Mouse (Mus musculus) cerebellum, adult 9-11 months (tissue): Measurements from ENCODE around the gene Aif1.

Experiments
- DNase-seq: peaks from one replicate; pipeline ENCODE4 v3.0.0; 2022

The Aif1 gene

DNA sequence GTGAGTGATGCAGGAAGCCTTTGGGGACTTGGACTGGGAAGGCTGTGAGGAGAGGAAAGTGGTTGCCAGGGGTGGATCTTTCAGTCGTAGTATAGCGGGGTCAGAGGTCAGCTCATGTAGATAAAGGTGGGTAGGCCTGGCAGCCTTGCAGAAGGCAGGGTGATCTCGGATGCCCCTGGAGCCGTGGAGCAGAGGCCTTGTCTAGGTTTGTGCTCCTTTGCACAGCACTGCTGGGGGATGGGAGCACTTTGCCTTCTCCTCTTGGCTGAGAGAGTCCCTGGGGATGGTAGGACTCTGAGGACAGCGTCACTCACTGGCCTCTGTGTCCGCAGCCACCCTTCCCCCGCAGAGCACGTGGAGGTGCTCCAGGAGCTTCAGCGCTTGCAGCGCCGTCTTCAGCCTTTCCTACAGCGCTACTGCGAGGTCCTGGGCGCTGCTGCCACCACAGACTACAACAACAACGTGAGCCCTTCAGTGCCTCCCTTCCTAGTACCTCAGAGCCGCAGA, 35.3 kb downstream of the Aif1 start:
- peak; percentile 34 for DNase-seq

DNA sequence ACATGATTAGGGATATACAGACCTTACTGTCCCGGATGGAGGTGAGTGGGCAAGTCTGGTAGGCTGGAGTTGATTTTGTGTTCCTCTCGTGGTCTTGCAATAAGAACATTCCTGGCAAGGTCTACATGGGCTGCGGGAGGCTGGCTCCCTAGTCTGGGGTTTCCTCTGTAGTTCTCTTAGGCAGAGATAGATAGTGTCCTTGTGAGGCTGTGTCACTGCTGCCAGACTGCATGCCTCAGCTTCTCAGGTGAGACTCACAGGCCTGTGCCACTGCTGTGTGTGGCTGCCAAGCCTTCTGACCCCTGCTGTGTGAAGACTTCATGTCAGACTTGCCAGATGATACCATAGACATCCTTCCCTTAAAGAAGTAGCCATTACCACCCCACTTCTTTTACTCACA, 36.6 kb downstream of the Aif1 start:
- DNase-seq = peak; percentile 22

DNA sequence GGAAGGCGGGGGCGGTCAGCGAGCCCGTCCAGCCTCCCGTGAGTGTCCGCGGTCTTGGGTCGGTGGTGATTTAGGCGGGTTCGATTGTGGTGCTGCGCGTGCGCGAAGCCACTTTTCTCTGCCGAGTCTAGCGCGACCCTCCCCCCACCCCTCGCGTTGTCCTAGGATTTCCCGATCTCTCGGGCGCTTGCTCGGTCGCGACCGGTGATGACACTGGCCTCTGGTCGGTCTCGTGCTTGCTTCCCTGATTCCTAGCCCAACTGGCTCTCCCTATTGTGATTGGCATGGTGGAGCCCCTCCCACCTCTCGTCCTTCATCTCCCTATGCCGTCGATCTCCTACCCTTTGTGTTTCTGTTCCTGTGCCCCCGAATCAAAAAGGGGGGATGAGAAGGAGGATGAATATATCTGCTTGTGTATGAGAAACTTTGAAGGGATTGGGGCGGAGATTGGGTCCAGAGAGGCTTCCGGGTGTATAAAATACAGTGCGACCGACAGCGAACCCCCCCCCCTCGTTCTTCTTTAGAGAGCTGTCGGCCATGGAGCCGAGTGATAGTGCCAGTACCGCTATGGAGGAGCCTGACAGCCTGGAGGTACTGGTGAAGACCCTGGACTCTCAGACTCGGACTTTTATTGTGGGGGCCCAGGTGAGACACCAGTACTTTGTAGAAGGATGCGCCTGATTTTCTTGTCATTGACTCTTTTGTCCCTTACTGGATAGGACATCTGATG, 40.1 kb downstream of the Aif1 start:
- peak; percentile 59 for DNase-seq

DNA sequence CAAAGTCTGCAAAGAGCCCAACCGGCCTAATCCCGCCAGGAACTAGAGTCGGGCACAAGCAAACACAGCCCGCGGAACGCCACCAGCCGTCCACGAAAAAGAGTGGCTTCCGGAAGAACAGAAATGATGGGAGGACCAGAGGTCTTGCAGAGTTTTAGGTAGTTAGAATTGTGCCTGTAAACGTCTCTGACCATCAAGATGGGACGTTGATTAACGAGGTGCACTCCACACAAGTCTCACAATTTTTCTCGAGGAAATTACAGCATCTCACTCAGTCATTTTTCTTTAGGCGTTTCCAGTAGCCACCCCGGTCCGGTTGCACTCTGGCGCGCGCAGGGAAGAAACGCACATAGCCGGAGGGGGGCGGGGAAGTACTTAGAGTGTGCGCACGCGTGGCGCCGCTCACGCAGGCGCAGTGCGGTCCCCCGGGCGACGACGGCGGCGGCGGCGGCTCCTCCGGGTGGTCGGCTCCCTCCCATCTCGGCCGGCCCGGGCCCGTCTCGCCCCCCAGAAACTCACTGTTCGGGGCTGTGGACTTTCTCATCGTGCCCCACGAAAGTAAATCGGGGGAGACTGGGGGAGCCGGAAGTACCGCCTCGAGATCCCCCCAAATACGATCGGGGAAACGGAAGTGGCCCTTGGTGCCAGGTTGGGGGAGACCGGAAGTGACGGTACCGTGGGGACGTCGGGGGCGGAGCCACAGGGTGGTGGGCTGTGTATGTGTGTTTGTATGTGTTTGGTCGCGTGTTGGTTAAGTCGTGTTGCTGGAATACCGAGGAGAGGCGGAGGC, 40.9 kb downstream of the Aif1 start, which contains the start of gene Bag6:
TSS of gene Bag6 (plus strand) at position 378 of the 790 bp plus-strand sequence.
- DNase-seq = peak; percentile 96

DNA sequence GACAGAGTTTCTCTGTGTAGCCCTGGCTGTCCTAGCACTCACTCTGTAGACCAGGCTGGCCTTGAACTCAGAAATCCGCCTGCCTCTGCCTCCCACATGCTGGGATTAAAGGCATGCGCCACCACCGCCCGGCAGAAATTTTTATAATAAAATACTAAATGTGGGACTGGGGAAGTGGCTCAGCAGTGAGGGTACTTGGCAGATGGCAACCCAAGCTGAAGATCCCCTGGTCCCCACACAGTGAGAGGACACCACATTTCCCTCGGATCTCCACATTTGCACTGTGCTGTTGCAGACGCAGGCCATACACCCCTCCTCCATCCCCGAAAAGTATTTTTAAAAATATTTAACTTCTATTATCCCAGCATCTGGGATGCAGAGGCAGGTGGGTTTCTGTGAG, 42.4 kb downstream of the Aif1 start:
- DNase-seq = peak; percentile 62

DNA sequence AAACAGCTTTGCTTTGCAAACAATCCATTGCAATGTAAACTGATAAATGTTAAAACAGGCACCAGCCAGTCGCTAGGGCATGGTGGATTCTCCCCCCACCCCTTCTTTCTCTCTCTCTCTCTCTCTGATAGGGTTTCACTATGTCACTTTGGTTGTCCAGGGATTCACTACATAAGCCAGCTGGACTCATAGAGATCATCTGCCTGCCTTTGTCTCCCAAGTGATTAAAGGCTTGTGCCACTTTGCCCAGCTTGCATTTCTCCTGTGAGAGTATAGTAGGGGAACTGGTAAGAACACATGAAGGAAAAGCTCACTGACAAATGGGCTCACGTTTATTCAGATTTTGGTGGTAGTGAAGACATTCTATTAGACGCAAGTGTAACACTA, 43.7 kb downstream of the Aif1 start:
- DNase-seq = no peak

DNA sequence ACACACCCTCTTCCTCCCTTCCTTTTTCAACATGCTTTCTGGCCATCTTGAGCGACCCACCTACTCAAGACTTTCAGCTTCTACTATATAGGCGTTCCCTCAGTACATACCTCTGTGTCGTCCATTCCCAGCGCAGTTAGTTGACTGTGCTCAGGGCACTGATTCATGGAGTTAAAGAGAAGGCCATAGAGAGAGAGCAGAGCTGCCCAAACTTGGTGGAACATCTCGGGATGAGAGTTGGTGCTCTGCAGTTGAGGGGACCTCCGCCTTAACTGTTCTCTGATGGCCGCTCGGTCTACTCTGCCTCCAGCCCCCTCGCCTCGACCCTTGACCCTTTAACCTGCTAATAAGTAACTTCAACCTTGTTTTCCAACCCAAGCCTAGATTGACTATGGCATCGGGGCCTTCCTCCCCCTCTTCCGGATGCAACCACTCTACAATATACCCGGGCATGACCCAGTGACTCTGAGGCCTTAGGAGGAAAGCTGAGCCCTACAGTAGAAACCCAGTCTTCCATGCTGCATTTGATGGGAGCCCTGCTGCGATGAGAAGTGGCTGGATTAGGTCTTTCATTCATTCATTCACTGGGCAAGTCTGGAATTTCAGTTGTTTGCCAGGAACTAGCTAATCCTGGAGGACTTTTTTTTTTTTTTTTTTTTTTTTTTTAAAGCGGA, 44.2 kb downstream of the Aif1 start, which contains the start of gene Apom:
TSS of gene Apom (minus strand) at position 551 of the 674 bp plus-strand sequence.
- peak; percentile 32 for DNase-seq

DNA sequence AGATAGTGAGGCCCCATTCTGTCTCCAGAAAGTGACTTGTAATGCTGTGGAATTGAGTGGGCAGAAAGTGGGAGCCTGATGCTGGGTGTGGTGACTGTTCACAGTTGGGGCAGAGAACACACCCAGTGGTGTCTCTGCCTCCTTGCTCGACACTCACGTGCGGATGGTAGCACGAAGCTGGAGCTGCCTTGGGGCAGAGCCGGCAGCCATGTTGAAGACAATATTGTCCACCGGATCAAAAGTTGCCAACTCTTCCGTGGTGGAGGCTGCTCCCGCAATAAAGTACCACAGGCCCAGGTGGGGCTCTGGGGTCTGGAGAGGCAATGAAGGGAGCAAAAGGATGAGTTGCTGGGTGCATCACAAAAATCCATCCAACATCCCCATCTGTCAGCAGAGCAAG, 44.8 kb downstream of the Aif1 start:
- peak; percentile 25 for DNase-seq

DNA sequence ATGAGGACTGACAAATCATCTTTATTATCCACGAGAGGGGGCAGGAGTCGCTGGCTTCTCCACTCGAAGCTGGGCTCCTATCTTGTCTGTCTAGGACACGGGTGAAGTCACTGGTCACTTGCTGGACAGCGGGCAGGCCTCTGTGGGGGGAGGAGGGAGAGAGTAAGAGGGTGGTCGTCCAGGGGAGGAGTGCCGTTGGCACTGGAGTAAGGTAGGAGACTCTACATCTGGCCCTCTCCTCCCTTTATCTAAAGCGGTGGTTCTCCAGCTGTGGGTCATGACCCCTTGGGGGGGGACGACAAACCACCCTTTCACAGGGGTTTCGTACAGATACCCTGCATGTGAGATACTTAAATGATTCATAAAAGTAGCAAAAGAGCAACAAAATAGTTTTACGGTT, 46.9 kb downstream of the Aif1 start:
- DNase-seq = peak; percentile 51

DNA sequence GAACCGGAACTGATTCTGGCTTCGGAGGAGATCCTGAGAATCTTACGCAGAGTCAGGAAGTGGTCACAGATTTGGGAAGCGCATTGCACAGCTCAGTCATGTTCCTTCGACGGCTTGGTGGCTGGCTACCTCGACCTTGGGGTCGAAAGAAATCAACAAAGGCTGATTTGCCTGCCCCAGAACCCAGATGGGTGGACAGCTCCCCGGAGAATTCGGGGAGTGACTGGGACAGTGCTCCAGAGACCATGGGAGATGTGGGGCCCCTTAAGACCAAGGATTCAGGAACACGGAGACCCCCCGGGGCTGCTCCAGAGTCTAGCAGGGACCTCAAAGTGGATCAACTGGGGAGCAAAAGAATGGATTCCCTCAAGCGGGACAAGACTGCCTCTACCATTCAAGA, 48.9 kb downstream of the Aif1 start:
- DNase-seq = no peak

DNA sequence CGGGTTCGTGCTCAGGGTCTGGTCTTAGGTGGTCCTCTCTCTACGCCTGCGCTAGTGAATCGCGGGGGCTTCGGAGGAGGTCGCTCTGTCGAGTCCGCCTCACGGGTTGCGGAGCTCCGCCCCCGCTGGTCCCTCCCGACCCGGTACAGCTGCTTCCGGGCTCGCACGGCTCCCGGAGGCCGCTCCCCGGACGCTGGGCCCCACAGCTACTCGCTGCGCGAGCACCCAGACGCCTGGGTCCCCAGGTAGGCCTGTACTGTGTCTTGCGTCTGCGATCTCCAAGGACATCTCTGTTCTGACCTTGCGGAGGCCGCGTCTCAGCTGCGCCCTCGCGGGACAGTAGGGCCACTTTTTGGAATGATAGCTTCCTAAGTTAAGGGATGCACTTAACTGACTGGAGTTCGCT, 49.7 kb downstream of the Aif1 start, which contains the start of gene D17H6S53E:
TSS of gene D17H6S53E (plus strand) at position 168 of the 406 bp plus-strand sequence.
- peak; percentile 73 for DNase-seq

DNA sequence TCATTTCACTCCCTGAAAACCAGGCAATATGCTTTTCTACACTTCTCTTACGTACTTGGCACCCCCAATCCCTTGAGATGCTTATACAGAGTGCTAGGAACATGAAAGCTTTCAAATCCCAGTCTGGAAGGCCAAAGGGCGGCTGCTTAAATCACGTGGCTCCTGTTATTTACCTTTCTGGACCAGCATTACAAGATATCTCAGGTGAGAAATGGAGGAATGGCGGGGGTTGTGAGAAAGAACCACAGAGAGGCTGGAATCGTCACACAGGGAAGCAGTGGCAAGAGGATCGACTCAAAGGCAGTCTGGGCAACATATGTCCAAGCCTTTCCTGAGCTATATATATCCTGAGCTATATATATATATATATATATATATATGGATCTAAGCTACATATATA, 50.3 kb downstream of the Aif1 start:
- peak; percentile 36 for DNase-seq

DNA sequence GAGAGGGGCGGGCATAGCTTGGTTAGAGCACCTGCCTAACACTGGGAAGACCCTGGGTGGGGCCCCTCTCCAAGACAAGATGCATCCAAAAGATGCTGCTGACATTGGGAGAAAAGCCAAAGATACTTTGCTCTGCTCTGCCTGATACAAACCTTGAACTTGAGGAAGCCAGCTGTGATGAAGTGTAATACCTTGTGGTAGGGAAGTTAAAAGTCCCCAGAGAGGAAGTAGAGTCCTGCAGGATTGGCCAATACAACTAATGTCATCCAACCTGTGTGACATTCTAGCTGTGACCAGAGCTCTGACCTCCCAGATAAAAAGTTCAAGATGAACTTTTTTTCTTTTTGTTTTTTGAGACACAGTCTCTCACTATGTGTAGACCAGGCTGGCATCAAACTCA, 50.8 kb downstream of the Aif1 start:
- no peak for DNase-seq

DNA sequence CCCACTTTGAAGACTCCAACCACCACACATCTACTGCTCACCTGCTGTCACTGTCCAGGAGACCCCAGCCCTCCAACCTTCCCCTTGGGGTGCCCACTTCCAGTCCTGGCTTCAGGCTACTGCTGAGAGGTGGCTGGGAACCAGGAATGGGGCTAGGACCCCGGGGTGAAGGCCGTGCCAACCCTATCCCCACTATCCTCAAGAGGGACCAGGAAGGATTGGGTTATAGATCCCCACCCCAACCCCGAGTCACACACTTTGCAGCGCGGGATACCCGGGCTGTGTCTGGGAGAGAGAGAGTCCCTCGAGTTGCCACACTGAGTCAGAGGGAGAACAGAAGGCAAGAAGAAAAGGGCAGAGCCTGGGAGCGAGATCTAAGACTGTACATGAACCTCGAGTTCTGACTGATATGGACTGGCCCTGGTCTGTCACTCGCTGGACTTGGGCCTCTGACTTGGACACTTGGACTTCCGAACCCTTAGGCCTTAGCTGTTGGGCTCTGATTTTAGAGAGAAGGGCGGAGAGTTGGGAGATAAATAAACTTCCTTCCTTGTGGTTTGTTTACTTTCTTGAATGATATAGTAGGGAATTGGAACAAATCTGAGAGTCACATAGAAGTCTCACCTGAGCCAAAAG, 51.5 kb downstream of the Aif1 start:
- DNase-seq = peak; percentile 56

DNA sequence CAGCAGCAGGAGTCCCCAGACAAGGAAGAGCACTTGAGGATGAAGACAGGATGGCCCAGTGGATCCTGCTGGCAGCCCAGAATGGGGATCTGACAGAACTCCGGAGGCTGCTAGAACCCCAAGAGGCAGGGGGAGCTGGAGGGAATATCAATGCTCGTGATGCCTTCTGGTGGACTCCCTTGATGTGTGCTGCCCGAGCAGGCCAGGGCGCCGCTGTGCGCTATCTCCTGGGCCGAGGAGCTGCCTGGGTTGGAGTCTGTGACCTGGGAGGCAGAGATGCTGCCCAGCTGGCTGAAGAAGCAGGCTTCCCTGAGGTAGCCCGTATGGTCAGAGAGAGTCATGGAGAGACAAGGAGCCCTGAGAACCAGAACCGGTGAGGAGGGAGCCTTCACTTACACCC, 52.6 kb downstream of the Aif1 start:
- DNase-seq = peak; percentile 49

DNA sequence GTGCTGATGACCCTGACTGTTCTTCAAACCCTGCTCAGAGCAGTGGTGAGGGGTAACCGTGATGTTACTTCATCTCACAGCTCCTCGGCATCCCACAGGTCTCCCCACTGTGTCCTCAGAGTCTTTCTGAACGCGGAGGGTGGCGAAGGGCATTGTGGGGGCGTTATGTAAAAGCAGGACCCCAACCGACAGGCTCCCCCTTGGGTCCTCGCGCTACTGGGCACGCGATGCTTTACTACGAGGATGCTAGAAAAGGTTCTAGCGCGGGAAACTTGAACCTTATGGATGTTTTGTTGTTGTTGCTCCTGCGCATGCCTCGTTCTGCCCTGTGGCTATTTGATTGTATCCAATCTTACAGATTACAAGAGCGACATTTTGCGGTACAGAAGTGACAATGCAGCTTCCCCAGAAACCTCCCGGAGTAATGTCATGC, 54.0 kb downstream of the Aif1 start, which contains the start of gene Csnk2b:
TSS of gene Csnk2b (minus strand) at position 183 of the 433 bp plus-strand sequence.
- peak; percentile 86 for DNase-seq

DNA sequence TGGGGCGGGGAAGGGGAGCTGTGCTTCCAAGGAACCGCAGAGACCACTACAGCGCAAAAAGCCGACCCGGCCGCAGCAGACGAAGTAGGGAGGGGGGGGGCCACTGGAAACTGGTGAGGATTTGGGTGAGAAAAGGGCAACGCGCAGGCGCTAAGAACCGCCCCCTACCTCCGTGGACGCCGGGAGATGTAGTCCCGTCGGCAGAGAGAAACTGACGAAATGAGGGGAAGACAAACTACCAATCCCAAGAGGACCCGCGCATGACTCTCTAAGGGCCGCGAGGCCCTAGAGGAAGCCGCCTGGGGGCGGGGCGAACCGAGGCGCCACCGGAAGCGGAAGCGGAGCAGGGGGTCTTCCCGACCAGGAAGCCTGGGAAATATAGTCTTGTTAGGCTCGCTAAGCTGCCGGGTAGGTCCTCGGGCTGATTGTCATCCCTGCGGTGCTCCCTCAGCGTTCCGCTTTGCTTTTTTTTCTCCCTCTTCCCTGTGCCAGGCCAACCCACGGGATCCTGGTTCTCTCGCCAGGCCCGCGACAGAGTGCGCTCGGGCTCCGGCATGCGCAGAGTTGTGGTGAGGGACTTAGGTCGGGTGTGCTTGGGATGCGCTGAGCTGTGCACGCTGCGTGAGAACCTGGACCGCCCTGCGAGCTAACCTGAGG, 54.6 kb downstream of the Aif1 start, which contains the start of gene Gpank1:
TSS of gene Gpank1 (plus strand) at position 313 of the 657 bp plus-strand sequence.
- DNase-seq = peak; percentile 99
